Mouse (Mus musculus): ENCODE results near the gene Gm47959.

Gm47959 gene

DNA sequence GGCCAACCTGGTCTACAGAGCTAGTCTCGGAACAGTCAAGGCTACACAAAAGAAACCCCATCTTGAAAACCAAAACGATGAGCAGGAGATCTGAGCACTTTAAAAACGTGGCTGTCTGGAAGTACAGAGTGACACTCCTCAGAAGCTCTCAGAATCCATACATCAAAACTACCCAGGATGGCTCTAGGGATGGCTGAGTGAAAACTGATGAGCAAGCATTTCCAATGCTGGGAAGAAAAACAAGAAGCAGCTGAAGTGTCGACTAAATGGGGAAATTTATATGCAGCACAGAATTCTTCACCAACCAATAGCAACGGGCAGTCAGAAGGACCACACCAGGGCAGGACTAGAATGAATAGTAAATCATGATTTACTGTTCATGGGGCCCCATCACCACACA, 34.2 kb downstream of the Gm47959 start:
- no peak for DNase-seq

DNA sequence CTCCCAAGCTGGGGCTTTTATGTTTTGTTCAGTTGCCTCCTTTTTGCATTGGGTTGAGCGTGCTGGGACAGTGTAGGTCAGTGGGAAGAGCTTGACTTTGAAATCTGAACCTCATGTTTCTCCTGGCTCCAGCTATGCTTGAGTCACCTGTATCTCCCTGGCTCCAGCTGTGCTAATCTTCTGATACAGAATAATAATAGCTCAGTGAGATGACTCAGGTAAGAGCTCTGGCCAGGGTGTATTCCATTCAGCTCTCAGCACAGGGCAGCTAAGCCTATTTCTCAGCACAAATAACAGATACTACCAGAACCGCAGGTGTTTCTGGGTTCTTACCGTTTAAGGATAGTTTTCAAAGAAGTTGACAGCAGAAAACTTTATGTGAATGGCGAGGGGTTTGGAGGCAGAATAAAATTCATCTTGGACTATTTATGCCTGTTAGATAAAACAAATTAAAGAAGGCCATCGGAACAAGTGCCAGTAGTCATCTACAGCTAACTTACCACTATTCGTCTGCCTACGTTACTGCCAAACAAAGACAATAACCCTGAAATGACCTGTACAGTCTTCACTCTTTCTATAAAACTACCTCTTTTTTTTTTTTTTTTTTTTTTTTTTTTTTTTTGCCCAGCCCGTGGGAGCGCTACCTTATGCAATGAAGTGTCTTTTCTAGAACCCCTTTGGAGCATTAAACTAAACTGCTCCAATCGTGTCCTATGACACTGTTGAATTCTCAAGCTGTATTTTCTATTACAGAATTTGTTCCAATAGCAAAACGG, 36.7 kb downstream of the Gm47959 start:
- no peak for DNase-seq

DNA sequence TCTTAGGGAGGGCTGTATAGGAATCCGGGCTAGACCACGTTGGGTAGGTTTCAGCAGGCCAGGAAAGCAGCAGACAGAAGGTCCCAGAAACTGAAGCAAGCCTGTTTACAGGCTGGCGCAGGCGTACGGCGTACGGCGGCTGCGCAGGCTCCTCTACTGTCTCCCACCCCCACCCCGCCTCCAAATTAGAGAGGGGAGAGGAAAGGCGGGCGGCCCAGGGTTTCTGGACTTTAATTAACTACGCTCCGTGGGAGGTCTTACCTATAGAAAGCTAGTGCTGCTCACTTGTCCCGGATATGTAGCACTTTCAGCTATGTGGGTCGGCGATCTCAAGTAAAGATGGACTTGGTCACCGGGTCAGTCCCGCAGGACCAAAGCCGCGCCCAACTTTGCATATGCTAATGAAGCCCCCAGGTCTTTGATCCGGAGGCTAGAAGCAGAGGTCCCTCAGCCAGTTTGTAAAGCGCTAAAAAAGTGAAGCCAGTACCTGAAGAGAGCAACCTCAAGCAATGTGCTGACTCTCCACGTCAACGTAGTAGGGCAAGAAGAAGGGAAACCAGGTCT, 37.8 kb downstream of the Gm47959 start, which contains the start of gene Slc19a3:
Slc19a3 (minus strand) TSS at position 340 of the 564 bp plus-strand sequence.
- DNase-seq: peak; percentile 25 to 40

DNA sequence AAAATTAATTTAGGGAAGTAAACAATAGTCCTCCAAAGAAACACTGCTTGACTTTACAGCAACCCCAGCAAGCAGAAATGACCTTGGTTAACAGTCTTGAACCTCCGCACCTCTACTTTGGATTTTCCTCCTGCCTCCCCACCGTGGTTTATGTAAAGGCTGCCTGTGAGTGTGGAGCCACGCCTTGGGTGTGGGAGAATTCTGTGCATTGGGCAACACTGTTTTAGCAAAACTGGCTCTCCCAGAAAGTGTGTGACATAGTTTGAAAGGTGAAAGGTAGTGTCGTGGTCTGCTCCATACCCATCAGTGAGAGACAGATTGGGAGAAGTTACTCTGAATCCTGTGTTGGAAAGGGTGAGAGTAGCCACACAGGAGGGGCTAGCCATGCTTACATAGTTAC, 38.7 kb downstream of the Gm47959 start:
- DNase-seq: peak; percentile 29 to 52

DNA sequence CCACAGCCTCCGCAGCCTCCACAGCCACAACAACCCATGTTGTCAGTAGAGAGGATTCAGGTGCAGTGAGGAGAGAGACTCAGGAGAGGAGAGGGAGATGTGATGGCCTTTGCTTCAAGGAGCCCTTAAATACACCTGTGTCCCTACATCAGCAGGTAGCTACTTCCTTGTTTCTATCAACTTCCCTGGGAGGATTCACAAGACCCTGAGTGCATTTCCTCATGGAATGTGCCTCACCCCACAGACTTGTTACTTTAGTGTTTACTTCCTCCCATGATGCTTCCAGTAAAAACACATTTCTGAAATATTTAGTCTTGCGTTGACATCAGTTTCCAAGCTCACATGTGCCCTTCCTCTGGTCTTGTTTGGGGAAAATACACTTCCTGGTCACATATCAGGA, 42.0 kb downstream of the Gm47959 start, which contains the start of gene Krtap28-10:
Krtap28-10 (minus strand) TSS at position 101 of the 400 bp plus-strand sequence.
- DNase-seq: no peak

DNA sequence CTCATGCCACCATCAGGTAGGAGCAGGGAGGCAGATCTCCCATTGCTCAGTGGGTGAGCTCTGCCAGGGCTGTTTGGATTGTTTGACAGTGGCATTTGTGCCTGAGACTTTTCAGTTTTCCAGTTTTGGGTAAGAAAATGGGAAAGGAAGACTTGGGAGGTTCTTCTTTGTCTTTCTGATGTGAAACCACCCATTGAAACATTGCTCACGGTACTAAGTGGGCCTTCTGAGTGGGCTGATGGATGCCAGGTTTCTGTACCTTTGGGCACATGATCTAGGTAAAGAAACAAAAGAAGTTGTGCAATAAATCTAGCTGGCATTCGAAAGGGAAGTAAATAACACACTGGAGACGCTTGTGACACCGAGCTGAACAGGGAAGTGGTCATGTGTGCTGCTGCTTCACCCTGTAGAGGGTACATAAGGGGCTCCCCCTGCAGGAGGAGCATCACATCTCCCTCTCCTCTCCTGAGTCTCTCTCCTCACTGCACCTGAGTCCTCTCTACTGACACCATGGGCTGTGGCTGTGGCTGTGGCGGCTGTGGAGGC, 44.6 kb downstream of the Gm47959 start, which contains the start of gene Gm47969:
Gm47969 (plus strand) TSS at position 51 of the 546 bp plus-strand sequence.
- peak; percentile 59 to 68 for DNase-seq
